Mouse (Mus musculus) lung, adult 2 months (tissue): ENCODE data around the gene Prkca.

Source experiments
- CTCF ChIP-seq: fragments of 200-500 bp; IDR thresholded peaks from 2 replicates; pipeline ENCODE4 v1.5.1; 2011; ENCODE audit warnings: mild to moderate bottlenecking, low read length, control low read depth; ENCODE audit not compliant: insufficient read depth
- POLR2A ChIP-seq: fragments of 200-500 bp; IDR thresholded peaks from 2 replicates; pipeline ENCODE4 v1.6.1; 2011; ENCODE audit warnings: low read depth, mild to moderate bottlenecking, control low read depth, low read length, borderline replicate concordance; ENCODE audit errors: extremely low read depth

DNA sequence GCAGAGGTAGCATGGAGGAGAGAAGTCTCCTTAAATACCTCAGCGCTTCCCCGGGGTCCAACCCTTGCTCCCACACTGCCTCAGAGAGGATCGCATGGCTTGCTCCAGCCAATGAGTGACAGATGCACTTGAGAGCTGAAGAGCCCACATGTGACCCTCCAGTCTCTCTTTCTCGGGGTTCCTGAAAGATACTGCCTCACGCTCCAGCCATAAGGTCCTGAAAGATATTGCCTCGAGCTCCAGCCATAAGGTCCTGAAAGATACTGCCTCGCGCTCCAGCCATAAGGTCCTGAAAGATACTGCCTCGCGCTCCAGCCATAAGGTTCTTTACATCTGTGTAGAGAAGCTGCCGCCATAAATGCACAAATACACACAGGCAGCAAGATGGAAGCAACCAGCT, 24.6 kb downstream of the Prkca start:
- TF ChIP-seq POLR2A: no peak
- no peak for TF ChIP-seq CTCF
